Mouse (Mus musculus): Measurements from ENCODE around the gene Cyp2f2. TPM values are rescaled to one million over a fixed set of nuclear protein-coding genes. Genes with fewer than 3 reads are reported as not detected.

The Cyp2f2 gene
- polyA plus RNA-seq, 2 experiments, result 0.11 TPM; not detected in 1

GRCm38 (mm10) chr7:27166614-27167474 lies 47.1 kb downstream of the Cyp2f2 start, which contains the start of gene Egln2:
TSS of gene Egln2 (minus strand) at chr7:27166802.
- Histone ChIP-seq H3K4me1 (ENCODE audit: control insufficient read depth, insufficient read depth, low read length) (peaks cover 29% of the 10 kb centered on the region), H3K4me3 (replicated peaks; ENCODE audit: low read length) (peak within 1 kb of the TSS; percentile 66), H3K27ac (replicated peaks; ENCODE audit: low read depth, low read length) (peak within 1 kb of the TSS; percentile 92), H3K9me3 (ENCODE audit: control insufficient read depth, low read length) (no peaks in the 10 kb centered on the region), H3K27me3 (ENCODE audit: control insufficient read depth, insufficient read depth, low read length) (no peaks in the 10 kb centered on the region), H3K36me3 (ENCODE audit: control insufficient read depth, insufficient read depth, low read length) (peaks cover 58% of the 10 kb centered on the region), H3K4me2 (replicated peaks; ENCODE audit: low read depth, low read length, severe bottlenecking) (peak within 1 kb of the TSS; percentile 72), H3K9ac (ENCODE audit: low read depth, low read length, severe bottlenecking) (peak within 1 kb of the TSS; percentile 86)
- WGBS, result 1% methylated on average over 44 of the region's 61 CpGs
- TF ChIP-seq POLR2A (IDR thresholded peaks at IDR 0.05; ENCODE audit: borderline replicate concordance, extremely low read depth, insufficient read depth, insufficient read length), result no peak
- DNase-seq (ENCODE audit: low spot score) (peak; percentile 90), ATAC-seq (ENCODE audit: low FRiP score, low read depth) (peak; percentile 89)

GRCm38 (mm10) chr7:27167475-27168094 lies 47.9 kb downstream of the Cyp2f2 start:
- DNase-seq (ENCODE audit: low spot score) (no peak), ATAC-seq (ENCODE audit: low FRiP score, low read depth) (no peak)
- no peaks in the 10 kb centered on the region for H3K9me3 ChIP-seq (ENCODE audit: control insufficient read depth, low read length)
- 76% methylated on average over 11 of the region's 11 CpGs for WGBS
- TF ChIP-seq POLR2A (IDR thresholded peaks at IDR 0.05; ENCODE audit: borderline replicate concordance, extremely low read depth, insufficient read depth, insufficient read length), result no peak
- H3K4me2 ChIP-seq (replicated peaks; ENCODE audit: low read depth, low read length, severe bottlenecking), result peak overlapping the region; percentile 72
- H3K27me3 ChIP-seq (ENCODE audit: control insufficient read depth, insufficient read depth, low read length), result no peaks in the 10 kb centered on the region
- H3K9ac ChIP-seq (ENCODE audit: low read depth, low read length, severe bottlenecking), result peak overlapping the region; percentile 86; the same call in 1 of the 2 replicates
- H3K27ac ChIP-seq (replicated peaks; ENCODE audit: low read depth, low read length), result peak overlapping the region; percentile 92
- H3K4me3 ChIP-seq (replicated peaks; ENCODE audit: low read length), result peak overlapping the region; percentile 66
- peaks cover 29% of the 10 kb centered on the region for H3K4me1 ChIP-seq (ENCODE audit: control insufficient read depth, insufficient read depth, low read length)
- H3K36me3 ChIP-seq (ENCODE audit: control insufficient read depth, insufficient read depth, low read length), result peaks cover 58% of the 10 kb centered on the region

- DNase-seq (ENCODE audit: low spot score) (no peak), ATAC-seq (ENCODE audit: low FRiP score, low read depth) (no peak)
- Histone ChIP-seq H3K4me2 (replicated peaks; ENCODE audit: low read depth, low read length, severe bottlenecking) (no peak overlapping the region), H3K9ac (ENCODE audit: low read depth, low read length, severe bottlenecking) (no peak overlapping the region), H3K4me3 (replicated peaks; ENCODE audit: low read length) (no peak overlapping the region), H3K9me3 (ENCODE audit: control insufficient read depth, low read length) (no peaks in the 10 kb centered on the region), H3K27ac (replicated peaks; ENCODE audit: low read depth, low read length) (no peak overlapping the region), H3K27me3 (ENCODE audit: control insufficient read depth, insufficient read depth, low read length) (no peaks in the 10 kb centered on the region), H3K36me3 (ENCODE audit: control insufficient read depth, insufficient read depth, low read length) (peaks cover 58% of the 10 kb centered on the region), H3K4me1 (ENCODE audit: control insufficient read depth, insufficient read depth, low read length) (peaks cover 22% of the 10 kb centered on the region)
- 82% methylated on average over 5 of the region's 5 CpGs for WGBS
- no peak for TF ChIP-seq POLR2A (IDR thresholded peaks at IDR 0.05; ENCODE audit: borderline replicate concordance, extremely low read depth, insufficient read depth, insufficient read length)
These were observed 48.7 kb downstream of the Cyp2f2 start for GRCm38 (mm10) chr7:27168371-27168770.

GRCm38 (mm10) chr7:27170981-27171380 lies 51.3 kb downstream of the Cyp2f2 start:
- ATAC-seq (ENCODE audit: low FRiP score, low read depth), result no peak
- TF ChIP-seq POLR2A (IDR thresholded peaks at IDR 0.05; ENCODE audit: borderline replicate concordance, extremely low read depth, insufficient read depth, insufficient read length), result no peak
- Histone ChIP-seq H3K9ac (ENCODE audit: low read depth, low read length, severe bottlenecking) (no peak overlapping the region), H3K4me2 (replicated peaks; ENCODE audit: low read depth, low read length, severe bottlenecking) (no peak overlapping the region), H3K4me3 (replicated peaks; ENCODE audit: low read length) (no peak overlapping the region), H3K36me3 (ENCODE audit: control insufficient read depth, insufficient read depth, low read length) (peaks cover 55% of the 10 kb centered on the region), H3K27ac (replicated peaks; ENCODE audit: low read depth, low read length) (no peak overlapping the region), H3K27me3 (ENCODE audit: control insufficient read depth, insufficient read depth, low read length) (no peaks in the 10 kb centered on the region), H3K4me1 (ENCODE audit: control insufficient read depth, insufficient read depth, low read length) (no peaks in the 10 kb centered on the region), H3K9me3 (ENCODE audit: control insufficient read depth, low read length) (no peaks in the 10 kb centered on the region)
- 87% methylated on average over 3 of the region's 3 CpGs for WGBS
- no peak for DNase-seq (ENCODE audit: low spot score)

- H3K36me3 ChIP-seq (ENCODE audit: control insufficient read depth, insufficient read depth, low read length), result peaks cover 49% of the 10 kb centered on the region
- TF ChIP-seq POLR2A (IDR thresholded peaks at IDR 0.05; ENCODE audit: borderline replicate concordance, extremely low read depth, insufficient read depth, insufficient read length), result no peak
- DNase-seq (ENCODE audit: low spot score), result no peak
- no peak overlapping the region for H3K9ac ChIP-seq (ENCODE audit: low read depth, low read length, severe bottlenecking)
- no peak for ATAC-seq (ENCODE audit: low FRiP score, low read depth)
- WGBS, result 93% methylated on average over 11 of the region's 15 CpGs
- H3K27me3 ChIP-seq (ENCODE audit: control insufficient read depth, insufficient read depth, low read length), result no peaks in the 10 kb centered on the region
- no peak overlapping the region for H3K4me2 ChIP-seq (replicated peaks; ENCODE audit: low read depth, low read length, severe bottlenecking)
- H3K4me1 ChIP-seq (ENCODE audit: control insufficient read depth, insufficient read depth, low read length), result peaks cover 9% of the 10 kb centered on the region
- H3K4me3 ChIP-seq (replicated peaks; ENCODE audit: low read length), result no peak overlapping the region
- H3K27ac ChIP-seq (replicated peaks; ENCODE audit: low read depth, low read length), result no peak overlapping the region
- H3K9me3 ChIP-seq (ENCODE audit: control insufficient read depth, low read length), result no peaks in the 10 kb centered on the region
These were observed 54.8 kb downstream of the Cyp2f2 start for GRCm38 (mm10) chr7:27174496-27174895.
